Mouse (Mus musculus) brain, embryonic 18.5 days (tissue): ENCODE measurements at regions not wholly inside any gene's neighbourhood (a gene's known extent, or its start where the extent isn't known, plus 50 kb on each side); places are given as distances from the start of the nearest gene placed in this dataset.

Experiments
- DNase-seq: peaks from one replicate; pipeline ENCODE4 v3.0.0-alpha.2; 2012; ENCODE audit warnings: low read depth, low spot score

- no peak for DNase-seq
These were observed 282.5 kb upstream of the Zfp64 start for GRCm38 (mm10) chr2:169237856-169238255.

GRCm38 (mm10) chr2:169237321-169237720 is 281.9 kb upstream of the Zfp64 start:
- DNase-seq, result no peak

- DNase-seq, result no peak
These were observed 279.1 kb upstream of the Zfp64 start for GRCm38 (mm10) chr2:169234368-169235070.

- DNase-seq, result no peak
These were observed 278.1 kb upstream of the Zfp64 start for GRCm38 (mm10) chr2:169233151-169234123.

- no peak for DNase-seq
These were observed 266.9 kb upstream of the Zfp64 start for GRCm38 (mm10) chr2:169222264-169222663.

GRCm38 (mm10) chr2:169221141-169221540 is 265.8 kb upstream of the Zfp64 start:
- DNase-seq, result no peak

GRCm38 (mm10) chr2:169215546-169216043 is 260.2 kb upstream of the Zfp64 start:
- DNase-seq, result no peak

GRCm38 (mm10) chr2:169214396-169214795 is 259.0 kb upstream of the Zfp64 start:
- DNase-seq, result no peak

- no peak for DNase-seq
These were observed 257.9 kb upstream of the Zfp64 start for GRCm38 (mm10) chr2:169213314-169213713.

GRCm38 (mm10) chr2:169212676-169213257 is 257.4 kb upstream of the Zfp64 start:
- no peak for DNase-seq

- no peak for DNase-seq
These were observed 248.9 kb upstream of the Zfp64 start for GRCm38 (mm10) chr2:169204254-169204752.

- DNase-seq, result no peak
These were observed 236.6 kb upstream of the Zfp64 start for GRCm38 (mm10) chr2:169191974-169192373.

GRCm38 (mm10) chr2:169191465-169191864 is 236.1 kb upstream of the Zfp64 start:
- no peak for DNase-seq

GRCm38 (mm10) chr2:169177565-169177964 is 222.2 kb upstream of the Zfp64 start:
- no peak for DNase-seq

GRCm38 (mm10) chr2:169168795-169169194 is 213.4 kb upstream of the Zfp64 start:
- DNase-seq, result no peak

- DNase-seq, result no peak
These were observed 213.0 kb upstream of the Zfp64 start for GRCm38 (mm10) chr2:169168376-169168775.

GRCm38 (mm10) chr2:169161651-169162050 is 206.3 kb upstream of the Zfp64 start:
- no peak for DNase-seq

- no peak for DNase-seq
These were observed 203.4 kb upstream of the Zfp64 start for GRCm38 (mm10) chr2:169158760-169159159.

GRCm38 (mm10) chr2:169158005-169158673 is 202.8 kb upstream of the Zfp64 start:
- no peak for DNase-seq

- DNase-seq, result no peak
These were observed 201.5 kb upstream of the Zfp64 start for GRCm38 (mm10) chr2:169156908-169157307.

GRCm38 (mm10) chr2:169154881-169155280 is 199.5 kb upstream of the Zfp64 start:
- no peak for DNase-seq
